ENCODE assay signal across 8 mouse cellular contexts in the genomic region with DNA sequence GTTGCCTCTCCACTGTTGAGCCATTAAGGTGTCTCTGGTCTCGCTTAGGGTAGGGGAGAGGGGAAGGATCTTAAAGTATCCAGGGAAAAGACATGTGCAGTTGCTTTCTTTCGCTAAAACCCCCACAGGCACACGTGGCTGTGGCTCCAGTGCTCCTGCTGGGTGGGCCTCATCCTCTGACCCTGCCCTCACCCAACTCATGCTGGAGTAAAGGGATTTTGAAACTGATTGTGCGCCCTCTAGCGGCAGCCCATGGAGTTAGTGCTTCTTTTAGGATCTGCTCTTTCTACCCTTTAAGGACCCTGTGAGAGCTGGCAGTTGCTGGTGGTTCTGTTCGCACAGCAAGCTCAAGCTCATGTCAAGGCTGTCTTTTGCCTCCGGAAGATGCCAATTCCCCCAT. TPM values are rescaled to one million over a fixed set of nuclear protein-coding genes. Genes with fewer than 3 reads are reported as not detected.
DNase-seq lines count a peak whose midpoint lies in the region; ATAC-seq and TF ChIP-seq lines count a peak whose summit lies in the region.
"Had no signal": no experiment of that assay in that cellular context is flagged by ENCODE, and none has a peak within 500 bp of the region (broad histone marks: within the 10 kb centered on the region; RNA-seq: fewer than 3 reads in every experiment).

No protein-coding gene starts in this region.

- peaks cover 62% of the 10 kb centered on the region for H3K36me3 ChIP-seq in hindbrain, embryonic 14.5 days (replicated peaks; ENCODE audit: control insufficient read depth, insufficient read depth)
- peaks cover 68% of the 10 kb centered on the region for H3K36me3 ChIP-seq in hindbrain, embryonic 13.5 days
- H3K36me3 ChIP-seq in E14TG2a.4 (ENCODE audit: insufficient read depth, low read length) = peaks cover 66% of the 10 kb centered on the region
- peaks cover 55% of the 10 kb centered on the region for H3K36me3 ChIP-seq in lung, embryonic 14.5 days (ENCODE audit: insufficient read depth)

- no peaks in the 10 kb centered on the region for H3K9me3 ChIP-seq in hindbrain, embryonic 14.5 days (ENCODE audit: control insufficient read depth, low read length)
- H3K9me3 ChIP-seq in hindbrain, embryonic 13.5 days = no peaks in the 10 kb centered on the region
- H3K9me3 ChIP-seq in E14TG2a.4 (ENCODE audit: low read length) = no peaks in the 10 kb centered on the region
- no peaks in the 10 kb centered on the region for H3K9me3 ChIP-seq in lung, embryonic 14.5 days (ENCODE audit: low read depth, low read length)
- H3K9me3 ChIP-seq: midbrain, embryonic 12.5 days had no signal

- 12% methylated on average over 7 of the region's 7 CpGs for WGBS in hindbrain, embryonic 14.5 days
- WGBS in hindbrain, embryonic 13.5 days = 14% methylated on average over 7 of the region's 7 CpGs
- WGBS in lung, embryonic 14.5 days = 20% methylated on average over 7 of the region's 7 CpGs

- H3K4me2 ChIP-seq in hindbrain, embryonic 14.5 days (replicated peaks) = no peak overlapping the region
- H3K4me2 ChIP-seq in hindbrain, embryonic 13.5 days = no peak overlapping the region
- no peak overlapping the region for H3K4me2 ChIP-seq in lung, embryonic 14.5 days
- H3K4me2 ChIP-seq: midbrain, embryonic 12.5 days had no signal

- DNase-seq in hindbrain, embryonic 14.5 days (ENCODE audit: low spot score) = peak; percentile 78
- DNase-seq in adrenal gland, postnatal 25 days = peak; percentile 59
- peak; percentile 83 for DNase-seq in lung, embryonic 14.5 days
- DNase-seq in right cerebral cortex, postnatal 25 days = peak; percentile 56

- no peak overlapping the region for H3K9ac ChIP-seq in hindbrain, embryonic 14.5 days
- H3K9ac ChIP-seq in hindbrain, embryonic 13.5 days = no peak overlapping the region
- no peak overlapping the region for H3K9ac ChIP-seq in lung, embryonic 14.5 days
- H3K9ac ChIP-seq: midbrain, embryonic 12.5 days had no signal

- H3K4me1 ChIP-seq in hindbrain, embryonic 14.5 days (replicated peaks; ENCODE audit: control insufficient read depth, insufficient read depth, low read length) = peaks cover 8% of the 10 kb centered on the region
- H3K4me1 ChIP-seq in hindbrain, embryonic 13.5 days (replicated peaks) = peaks cover 26% of the 10 kb centered on the region
- peaks cover 60% of the 10 kb centered on the region for H3K4me1 ChIP-seq in E14TG2a.4 (replicated peaks; ENCODE audit: low read depth, low read length)
- H3K4me1 ChIP-seq in lung, embryonic 14.5 days (ENCODE audit: insufficient read depth) = no peaks in the 10 kb centered on the region

- peak; percentile 90 for TF ChIP-seq CTCF in E14TG2a.4 (conservative IDR thresholded peaks at IDR 0.05; ENCODE audit: low read length)
- TF ChIP-seq CTCF in lung, embryonic 14.5 days (IDR thresholded peaks at IDR 0.05; ENCODE audit: low read depth) = peak; percentile 87

- H3K4me3 ChIP-seq in hindbrain, embryonic 14.5 days (replicated peaks; ENCODE audit: low read length) = no peak overlapping the region
- H3K4me3 ChIP-seq in hindbrain, embryonic 13.5 days = no peak overlapping the region
- H3K4me3 ChIP-seq in E14TG2a.4 (replicated peaks; ENCODE audit: low read length) = peak overlapping the region; percentile 32
- no peak overlapping the region for H3K4me3 ChIP-seq in lung, embryonic 14.5 days (ENCODE audit: low read depth, low read length)
- H3K4me3 ChIP-seq: midbrain, embryonic 12.5 days had no signal

- no peak for ATAC-seq in hindbrain, embryonic 14.5 days (ENCODE audit: low FRiP score)
- ATAC-seq in hindbrain, embryonic 13.5 days (ENCODE audit: low FRiP score) = no peak
- ATAC-seq in erythroblast, adult 5-6 weeks (replicated peaks; ENCODE audit: low FRiP score, poor library complexity, severe bottlenecking) = peak; percentile 35; the same call in 1 of the 2 replicates
- ATAC-seq in lung, embryonic 14.5 days (ENCODE audit: insufficient read depth) = no peak

- no peaks in the 10 kb centered on the region for H3K27me3 ChIP-seq in hindbrain, embryonic 14.5 days (ENCODE audit: control insufficient read depth, insufficient read depth, low read length)
- peaks cover 25% of the 10 kb centered on the region for H3K27me3 ChIP-seq in hindbrain, embryonic 13.5 days
- peaks cover 9% of the 10 kb centered on the region for H3K27me3 ChIP-seq in E14TG2a.4 (ENCODE audit: insufficient read depth, low read length)
- no peaks in the 10 kb centered on the region for H3K27me3 ChIP-seq in lung, embryonic 14.5 days (ENCODE audit: insufficient read depth, low read length)

- H3K27ac ChIP-seq in hindbrain, embryonic 14.5 days = no peak overlapping the region
- no peak overlapping the region for H3K27ac ChIP-seq in hindbrain, embryonic 13.5 days
- no peak overlapping the region for H3K27ac ChIP-seq in lung, embryonic 14.5 days (ENCODE audit: low read depth)
- H3K27ac ChIP-seq: midbrain, embryonic 12.5 days had no signal

RNA-seq across cellular contexts. Expression of a gene that starts 35.2 kb away (rescaled TPM):
- 0.69 and 1.4 TPM in 2 replicates for polyA plus RNA-seq in hindbrain, embryonic 14.5 days (2014; fragmentation: Nextera tagmentation; extraction: Ambion mirVana)
- 2.0 and 2.7 TPM in 2 replicates for polyA plus RNA-seq in hindbrain, embryonic 13.5 days (2015; fragmentation: Nextera tagmentation; extraction: Ambion mirVana)
- total RNA-seq in adrenal gland, postnatal 25 days (2021) = not detected in 2 replicates
- not detected in 2 replicates for total RNA-seq in erythroblast, adult 5-6 weeks (2015; ENCODE audit: low replicate concordance)
- total RNA-seq in erythroblast, adult 5-6 weeks (2017; ENCODE audit: low replicate concordance) = not detected in 2 replicates
- polyA plus RNA-seq in lung, embryonic 14.5 days (2014; fragmentation: Nextera tagmentation; extraction: Ambion mirVana) = 1.1 and 1.5 TPM in 2 replicates

RNA-seq across cellular contexts. Expression of a gene that starts 59.7 kb away (rescaled TPM):
- polyA plus RNA-seq in hindbrain, embryonic 14.5 days (2014; fragmentation: Nextera tagmentation; extraction: Ambion mirVana) = 42.1 and 43.7 TPM in 2 replicates
- polyA plus RNA-seq in hindbrain, embryonic 13.5 days (2015; fragmentation: Nextera tagmentation; extraction: Ambion mirVana) = 45.4 and 54.0 TPM in 2 replicates
- 60.7 and 84.2 TPM in 2 replicates for total RNA-seq in adrenal gland, postnatal 25 days (2021)
- 17.5 and 18.6 TPM in 2 replicates for total RNA-seq in erythroblast, adult 5-6 weeks (2015; ENCODE audit: low replicate concordance)
- total RNA-seq in erythroblast, adult 5-6 weeks (2017; ENCODE audit: low replicate concordance) = 14.6 and 22.2 TPM in 2 replicates
- 32.2 and 35.0 TPM in 2 replicates for polyA plus RNA-seq in lung, embryonic 14.5 days (2014; fragmentation: Nextera tagmentation; extraction: Ambion mirVana)
